Mouse (Mus musculus): ENCODE data around the gene Fastk. TPM values are rescaled to one million over a fixed set of nuclear protein-coding genes. Genes with fewer than 3 reads are reported as not detected.

Fastk gene
- total and polyA plus RNA-seq, 3 experiments: 36.2 to 286 (median 95.9) TPM

DNA sequence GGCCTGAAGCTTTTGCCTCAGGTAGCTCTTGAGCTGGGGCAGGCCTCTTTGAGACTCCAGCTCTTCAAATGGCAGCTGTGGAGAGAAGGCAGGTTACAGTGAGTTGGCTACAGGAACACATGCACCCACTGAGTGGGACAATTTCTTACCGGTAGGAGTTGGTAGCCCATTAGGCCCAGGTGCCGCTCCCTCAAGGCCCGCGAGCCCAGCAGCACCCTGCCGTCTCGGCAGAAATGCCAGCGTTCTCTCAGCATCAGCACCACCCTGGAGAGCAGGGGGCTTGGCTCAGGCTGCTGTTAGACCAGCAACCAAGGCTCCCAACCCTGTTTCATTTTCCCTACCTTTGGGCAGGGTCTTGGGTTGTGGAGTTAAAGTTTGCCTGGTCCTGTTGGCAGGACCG lies 3.9 kb downstream of the Fastk start:
- Histone ChIP-seq H3K9me3 (replicated peaks) (no peaks in the 10 kb centered on the region), H3K4me3 (ENCODE audit: low read depth, low read length) (no peak overlapping the region), H3K36me3 (replicated peaks) (peaks cover 81% of the 10 kb centered on the region)

DNA sequence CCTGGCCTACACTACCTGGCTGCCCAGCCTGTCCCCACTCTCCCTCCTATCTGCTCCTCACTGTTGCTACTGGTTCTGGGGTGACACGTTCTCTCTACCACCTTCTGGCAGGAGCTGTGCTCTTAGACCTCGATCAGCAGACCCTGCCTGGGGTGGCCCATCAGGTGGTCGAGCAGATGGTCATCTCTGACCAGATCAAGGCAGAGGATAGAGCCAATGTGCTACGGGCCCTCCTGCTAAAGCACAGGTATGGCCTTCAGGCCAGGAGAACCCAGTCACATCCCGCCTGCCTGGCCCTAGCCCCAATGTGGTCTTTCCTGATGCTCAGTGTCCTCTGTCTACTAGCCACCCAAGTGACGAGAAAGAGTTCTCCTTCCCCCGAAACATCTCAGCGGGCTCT lies 11.1 kb downstream of the Fastk start:
- no peaks in the 10 kb centered on the region for H3K27me3 ChIP-seq (ENCODE audit: insufficient read depth, low read length)
- TF ChIP-seq POLR2AphosphoS5 (IDR thresholded peaks at IDR 0.05; ENCODE audit: insufficient replicate concordance, low read depth, low read length): no peak
- TF ChIP-seq GATA1 (IDR thresholded peaks at IDR 0.05; ENCODE audit: borderline replicate concordance, low read length): no peak
- no peak for TF ChIP-seq CTCF (IDR thresholded peaks at IDR 0.05; ENCODE audit: low read depth, low read length)
- no peak for TF ChIP-seq GATA2 (IDR thresholded peaks at IDR 0.05; ENCODE audit: borderline replicate concordance, low read depth, low read length)
- TF ChIP-seq TAL1 (conservative IDR thresholded peaks at IDR 0.05; ENCODE audit: low read depth, low read length): no peak
- H3K36me3 ChIP-seq (replicated peaks): peaks cover 94% of the 10 kb centered on the region
- no peaks in the 10 kb centered on the region for H3K9me3 ChIP-seq (replicated peaks)
- DNase-seq (ENCODE audit: low spot score) (no peak), ATAC-seq (ENCODE audit: extremely low read depth, insufficient number of reproducible peaks, low FRiP score, poor library complexity, severe bottlenecking) (no peak)
- H3K4me1 ChIP-seq (ENCODE audit: insufficient read depth, low read depth, low read length): no peaks in the 10 kb centered on the region
- H3K4me3 ChIP-seq (ENCODE audit: low read depth, low read length): no peak overlapping the region

More for the DNA sequence above, 3.9 kb downstream of the Fastk start:
- Histone ChIP-seq H3K4me1 (ENCODE audit: insufficient read depth, low read depth, low read length) (peaks cover 45% of the 10 kb centered on the region), H3K27me3 (ENCODE audit: insufficient read depth, low read length) (no peaks in the 10 kb centered on the region)
- ATAC-seq (ENCODE audit: extremely low read depth, insufficient number of reproducible peaks, low FRiP score, poor library complexity, severe bottlenecking) (no peak), DNase-seq (ENCODE audit: low spot score) (no peak)
- TF ChIP-seq POLR2AphosphoS5 (IDR thresholded peaks at IDR 0.05; ENCODE audit: insufficient replicate concordance, low read depth, low read length) (no peak), GATA1 (IDR thresholded peaks at IDR 0.05; ENCODE audit: borderline replicate concordance, low read length) (no peak), CTCF (IDR thresholded peaks at IDR 0.05; ENCODE audit: low read depth, low read length) (no peak), GATA2 (IDR thresholded peaks at IDR 0.05; ENCODE audit: borderline replicate concordance, low read depth, low read length) (no peak), TAL1 (conservative IDR thresholded peaks at IDR 0.05; ENCODE audit: low read depth, low read length) (no peak)

DNA sequence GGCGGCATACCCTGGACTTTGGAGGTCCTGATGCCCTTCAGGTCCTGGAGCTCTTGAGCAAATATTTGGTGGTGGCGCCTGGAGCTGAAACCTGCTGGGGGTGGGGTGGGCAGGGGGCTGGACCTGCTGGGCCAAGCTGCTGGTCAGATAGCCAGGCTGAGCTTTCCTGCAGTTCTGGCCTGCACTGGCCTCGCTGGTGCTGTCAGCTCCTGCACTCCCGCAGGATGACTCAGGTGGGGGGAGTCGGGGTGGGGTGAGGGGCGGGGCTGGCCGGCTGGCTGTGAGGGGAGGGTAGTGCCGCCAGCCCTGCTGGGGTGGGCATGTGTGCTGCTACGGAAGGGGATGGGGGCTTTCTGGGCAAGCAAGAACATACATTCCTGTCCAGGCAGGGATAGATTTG lies 16.5 kb downstream of the Fastk start:
- Histone ChIP-seq H3K4me3 (ENCODE audit: low read depth, low read length) (peak overlapping the region; percentile 51; the same call in 1 of the 2 replicates), H3K4me1 (ENCODE audit: insufficient read depth, low read depth, low read length) (peaks cover 48% of the 10 kb centered on the region)

DNA sequence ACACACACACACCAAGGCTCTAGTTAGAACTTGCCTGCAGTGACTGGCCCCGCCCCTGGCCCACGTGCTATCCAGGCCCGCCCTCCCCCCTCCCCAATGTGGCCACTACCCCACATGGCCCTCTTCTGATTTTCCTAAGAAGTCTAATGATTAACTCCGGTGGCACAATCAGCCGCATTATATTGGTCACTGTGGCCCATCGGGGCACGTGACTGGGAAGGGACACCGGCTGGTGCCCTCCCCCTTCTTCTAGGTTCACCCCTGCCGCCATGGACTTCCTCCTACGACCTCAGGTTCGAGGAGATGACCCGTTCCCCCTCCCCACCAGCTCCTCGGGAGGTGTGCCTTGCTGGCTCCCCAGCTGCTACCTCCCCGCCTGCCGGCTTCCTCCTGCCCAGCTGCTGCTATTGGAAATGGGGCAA lies 17.1 kb downstream of the Fastk start:
- ATAC-seq (ENCODE audit: extremely low read depth, insufficient number of reproducible peaks, low FRiP score, poor library complexity, severe bottlenecking) (no peak), DNase-seq (ENCODE audit: low spot score) (peak; percentile 60)
- Histone ChIP-seq H3K9me3 (replicated peaks) (no peaks in the 10 kb centered on the region), H3K4me3 (ENCODE audit: low read depth, low read length) (peak overlapping the region; percentile 51; the same call in 1 of the 2 replicates), H3K27me3 (ENCODE audit: insufficient read depth, low read length) (no peaks in the 10 kb centered on the region), H3K4me1 (ENCODE audit: insufficient read depth, low read depth, low read length) (peaks cover 50% of the 10 kb centered on the region), H3K36me3 (replicated peaks) (peaks cover 56% of the 10 kb centered on the region)
- no peak for TF ChIP-seq GATA1 (IDR thresholded peaks at IDR 0.05; ENCODE audit: borderline replicate concordance, low read length)
- TF ChIP-seq CTCF (IDR thresholded peaks at IDR 0.05; ENCODE audit: low read depth, low read length): no peak

More for the DNA sequence above, 16.5 kb downstream of the Fastk start:
- DNase-seq (ENCODE audit: low spot score) (no peak), ATAC-seq (ENCODE audit: extremely low read depth, insufficient number of reproducible peaks, low FRiP score, poor library complexity, severe bottlenecking) (no peak)
- no peaks in the 10 kb centered on the region for H3K9me3 ChIP-seq (replicated peaks)
- peaks cover 62% of the 10 kb centered on the region for H3K36me3 ChIP-seq (replicated peaks)
- TF ChIP-seq CTCF (IDR thresholded peaks at IDR 0.05; ENCODE audit: low read depth, low read length) (no peak), POLR2AphosphoS5 (IDR thresholded peaks at IDR 0.05; ENCODE audit: insufficient replicate concordance, low read depth, low read length) (no peak), GATA2 (IDR thresholded peaks at IDR 0.05; ENCODE audit: borderline replicate concordance, low read depth, low read length) (no peak), GATA1 (IDR thresholded peaks at IDR 0.05; ENCODE audit: borderline replicate concordance, low read length) (no peak), TAL1 (conservative IDR thresholded peaks at IDR 0.05; ENCODE audit: low read depth, low read length) (no peak)
- H3K27me3 ChIP-seq (ENCODE audit: insufficient read depth, low read length): no peaks in the 10 kb centered on the region

DNA sequence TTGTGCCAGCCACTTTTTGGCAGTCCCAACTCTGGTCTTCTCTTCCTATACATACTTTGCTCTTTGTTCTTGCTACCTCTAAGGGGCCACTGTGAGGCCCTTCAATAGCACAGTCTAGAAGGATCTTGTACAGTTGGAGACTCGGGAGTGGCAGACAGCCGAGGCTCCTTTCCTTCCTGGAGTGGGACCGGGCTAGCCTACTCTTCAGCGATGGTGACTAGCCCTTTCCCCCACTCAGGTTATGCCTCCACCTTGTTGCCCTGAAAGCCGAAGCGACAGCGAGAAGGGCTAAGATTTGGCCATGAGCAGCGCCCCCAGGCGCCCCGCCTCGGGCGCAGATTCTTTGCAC lies 17.8 kb downstream of the Fastk start:
- Histone ChIP-seq H3K27me3 (ENCODE audit: insufficient read depth, low read length) (no peaks in the 10 kb centered on the region), H3K9me3 (replicated peaks) (no peaks in the 10 kb centered on the region), H3K4me3 (ENCODE audit: low read depth, low read length) (no peak overlapping the region; the same call in 1 of the 2 replicates), H3K36me3 (replicated peaks) (peaks cover 49% of the 10 kb centered on the region), H3K4me1 (ENCODE audit: insufficient read depth, low read depth, low read length) (peaks cover 57% of the 10 kb centered on the region)
- ATAC-seq (ENCODE audit: extremely low read depth, insufficient number of reproducible peaks, low FRiP score, poor library complexity, severe bottlenecking): no peak
- TF ChIP-seq TAL1 (conservative IDR thresholded peaks at IDR 0.05; ENCODE audit: low read depth, low read length) (no peak), GATA1 (IDR thresholded peaks at IDR 0.05; ENCODE audit: borderline replicate concordance, low read length) (no peak), GATA2 (IDR thresholded peaks at IDR 0.05; ENCODE audit: borderline replicate concordance, low read depth, low read length) (no peak), CTCF (IDR thresholded peaks at IDR 0.05; ENCODE audit: low read depth, low read length) (no peak), POLR2AphosphoS5 (IDR thresholded peaks at IDR 0.05; ENCODE audit: insufficient replicate concordance, low read depth, low read length) (no peak)
- no peak for DNase-seq (ENCODE audit: low spot score)

DNA sequence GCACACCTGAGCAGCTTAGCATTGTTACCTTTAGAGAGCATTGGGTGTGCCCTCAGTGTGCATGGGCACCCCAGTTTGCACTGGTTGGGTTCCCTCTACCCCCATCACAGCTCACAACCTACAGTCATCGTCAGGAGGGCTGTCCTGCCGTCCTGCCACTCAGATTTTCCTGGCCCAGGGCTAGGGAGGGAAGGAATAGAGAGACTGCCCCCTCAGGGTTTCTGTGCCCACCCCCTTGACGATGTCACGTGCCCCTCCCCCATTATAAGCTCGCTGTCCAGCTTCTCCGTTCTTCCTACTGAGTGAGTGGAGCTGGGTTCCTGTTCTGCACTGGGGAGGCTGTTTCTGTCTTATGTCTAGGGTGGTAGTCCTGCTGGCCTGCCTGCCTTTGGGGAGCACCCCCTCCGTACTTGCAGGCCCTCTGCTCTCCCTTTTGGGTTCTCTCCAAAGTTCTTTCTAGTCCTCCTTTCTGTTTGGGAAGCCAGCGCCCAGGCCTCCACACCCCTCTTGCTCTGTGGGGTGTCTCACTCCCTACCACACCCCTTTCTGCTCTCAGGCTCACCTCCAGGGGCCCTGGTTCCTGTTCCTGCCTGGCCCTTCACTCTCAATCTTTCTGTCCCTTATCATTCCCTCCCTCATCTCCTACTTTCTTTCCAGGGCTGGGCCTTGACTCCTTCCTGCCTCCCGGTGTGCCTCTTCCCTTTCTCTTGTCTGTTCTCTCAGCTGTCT lies 18.4 kb downstream of the Fastk start:
- no peak for ATAC-seq (ENCODE audit: extremely low read depth, insufficient number of reproducible peaks, low FRiP score, poor library complexity, severe bottlenecking)
- H3K4me1 ChIP-seq (ENCODE audit: insufficient read depth, low read depth, low read length): peaks cover 58% of the 10 kb centered on the region

More for the DNA sequence above, 18.4 kb downstream of the Fastk start:
- TF ChIP-seq POLR2AphosphoS5 (IDR thresholded peaks at IDR 0.05; ENCODE audit: insufficient replicate concordance, low read depth, low read length) (no peak), TAL1 (conservative IDR thresholded peaks at IDR 0.05; ENCODE audit: low read depth, low read length) (no peak), GATA1 (IDR thresholded peaks at IDR 0.05; ENCODE audit: borderline replicate concordance, low read length) (no peak), GATA2 (IDR thresholded peaks at IDR 0.05; ENCODE audit: borderline replicate concordance, low read depth, low read length) (no peak), CTCF (IDR thresholded peaks at IDR 0.05; ENCODE audit: low read depth, low read length) (no peak)
- Histone ChIP-seq H3K9me3 (replicated peaks) (no peaks in the 10 kb centered on the region), H3K36me3 (replicated peaks) (peaks cover 49% of the 10 kb centered on the region), H3K27me3 (ENCODE audit: insufficient read depth, low read length) (no peaks in the 10 kb centered on the region), H3K4me3 (ENCODE audit: low read depth, low read length) (peak overlapping the region; percentile 74; the same call in 1 of the 2 replicates)
- DNase-seq (ENCODE audit: low spot score): peak; percentile 47

Data from G1E (cell line).